ENCODE assay signal across 16 mouse cellular contexts in the genomic region with DNA sequence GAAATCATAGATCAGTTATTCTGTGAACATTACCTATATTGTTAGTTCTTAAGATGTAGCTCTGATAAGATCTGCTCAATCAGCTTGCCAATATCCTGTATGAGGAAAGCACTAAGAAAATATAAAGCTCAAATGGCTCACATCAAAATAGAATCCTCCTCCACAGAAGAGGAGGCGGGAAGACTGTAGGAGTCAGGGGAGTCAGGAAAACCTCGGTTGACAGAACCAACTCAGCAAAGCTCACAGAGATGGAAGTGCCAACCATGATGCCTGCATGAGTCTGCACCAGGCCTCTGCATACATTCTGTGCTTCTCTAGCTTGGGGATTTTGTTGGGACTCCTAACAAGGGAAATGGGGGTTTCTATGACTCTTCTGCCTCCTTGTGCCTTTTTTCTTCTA.
"Had no signal": no experiment of that assay in that cellular context is flagged by ENCODE, and none has a peak within 500 bp of the region (broad histone marks: within the 10 kb centered on the region; RNA-seq: fewer than 3 reads in every experiment).

No protein-coding gene starts in this region.

- ATAC-seq: hindbrain, postnatal 0 days; intestine, embryonic 16.5 days had no signal

- DNase-seq: gastrocnemius, postnatal 14 days; gastrocnemius, postnatal 36 days; heart, adult 18-20 months; heart, postnatal 14 days; heart, postnatal 36 days; kidney, adult 18-20 months; kidney, adult 8-10 months; kidney, postnatal 10 days; kidney, postnatal 25 days; kidney, postnatal 4 days; layer of hippocampus, adult 9-11 months; layer of hippocampus, postnatal 36 days; liver; liver, embryonic 13.5 days had no signal
